Mouse (Mus musculus): ENCODE measurements around the gene Fank1.

DNA sequence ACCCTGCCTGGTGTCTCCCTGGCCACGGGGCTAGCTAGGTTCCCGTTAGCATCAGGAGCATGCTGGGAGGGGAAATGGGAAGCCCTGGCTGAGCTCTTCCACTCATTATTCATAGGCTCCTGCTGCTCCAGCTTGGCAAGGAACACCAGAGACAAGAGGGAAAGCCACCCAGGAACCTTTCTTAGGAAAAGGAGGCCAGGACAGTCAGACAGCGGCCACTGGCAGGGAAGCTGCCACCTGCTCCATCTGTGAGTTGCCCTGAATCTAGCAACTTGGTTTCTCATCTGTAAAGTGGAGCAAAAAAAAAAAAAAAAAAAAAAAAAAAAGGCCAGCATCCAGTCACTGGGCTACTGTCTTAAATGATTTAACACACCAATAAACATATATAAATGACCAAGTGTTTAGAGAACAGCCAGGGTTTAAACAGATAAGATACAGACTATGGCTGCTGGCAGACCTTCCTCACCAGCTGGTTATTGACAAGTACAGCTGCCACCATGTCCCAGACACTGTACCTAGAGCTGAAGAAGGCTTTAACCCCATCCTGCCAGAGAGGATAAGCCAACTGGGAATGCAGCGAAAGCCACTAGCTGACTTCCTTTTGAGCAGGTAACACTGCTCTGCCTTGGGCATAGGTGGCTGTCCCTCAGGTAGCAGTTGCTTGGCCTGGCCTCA, 44.6 kb upstream of the Fank1 start:
- TF ChIP-seq CTCF (conservative IDR thresholded peaks at IDR 0.05; ENCODE audit: insufficient read depth, insufficient read length, low read depth, low read length) (no peak), POLR2A (IDR thresholded peaks at IDR 0.05; ENCODE audit: low read depth, low read length) (no peak)
